Mouse (Mus musculus): Measurements from ENCODE around the gene Rgs1. TPM values are rescaled to one million over a fixed set of nuclear protein-coding genes. Genes with fewer than 3 reads are reported as not detected.

Gene Rgs1
- polyA plus RNA-seq, 1 experiment from 2014 or later = not detected

GRCm38 (mm10) chr1:144256556-144257331 lies 7.7 kb upstream of the Rgs1 start:
- Histone ChIP-seq H3K4me3 (replicated peaks; ENCODE audit: low read length) (no peak overlapping the region), H3K9ac (no peak overlapping the region), H3K27ac (no peak overlapping the region), H3K4me1 (replicated peaks; ENCODE audit: control insufficient read depth, insufficient read depth, low read length) (no peaks in the 10 kb centered on the region), H3K9me3 (ENCODE audit: control insufficient read depth, low read length) (no peaks in the 10 kb centered on the region), H3K4me2 (replicated peaks) (no peak overlapping the region), H3K27me3 (ENCODE audit: control insufficient read depth, insufficient read depth, low read length) (no peaks in the 10 kb centered on the region), H3K36me3 (replicated peaks; ENCODE audit: control insufficient read depth, insufficient read depth) (no peaks in the 10 kb centered on the region)
- 71% methylated on average over 2 of the region's 2 CpGs for WGBS
- DNase-seq (ENCODE audit: low spot score) = no peak
- no peak for ATAC-seq (ENCODE audit: low FRiP score)

DNA sequence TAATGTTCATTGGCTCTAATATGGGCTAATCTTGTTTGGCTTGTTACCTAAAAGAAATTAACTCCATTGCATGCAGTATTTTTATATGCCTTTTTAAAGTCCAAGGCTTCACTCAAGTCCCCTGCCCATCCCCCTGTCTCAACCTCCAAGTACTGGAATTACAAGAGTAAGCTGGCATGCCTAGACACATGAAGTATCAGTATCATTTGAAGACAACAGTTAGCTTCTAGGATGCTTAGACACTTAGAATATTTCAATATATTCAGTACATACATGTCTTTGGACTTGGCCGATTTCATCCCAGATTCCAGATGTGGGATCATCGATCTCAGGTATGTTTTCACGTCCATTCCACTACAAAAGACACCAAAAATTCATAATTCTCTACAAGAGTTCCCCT lies 836 bp downstream of the Rgs1 start:
- no peak for ATAC-seq (ENCODE audit: low FRiP score)
- Histone ChIP-seq H3K27me3 (ENCODE audit: control insufficient read depth, insufficient read depth, low read length) (no peaks in the 10 kb centered on the region), H3K27ac (no peak overlapping the region), H3K9me3 (ENCODE audit: control insufficient read depth, low read length) (no peaks in the 10 kb centered on the region), H3K4me1 (replicated peaks; ENCODE audit: control insufficient read depth, insufficient read depth, low read length) (no peaks in the 10 kb centered on the region), H3K9ac (no peak overlapping the region), H3K4me3 (replicated peaks; ENCODE audit: low read length) (no peak overlapping the region), H3K4me2 (replicated peaks) (no peak overlapping the region), H3K36me3 (replicated peaks; ENCODE audit: control insufficient read depth, insufficient read depth) (no peaks in the 10 kb centered on the region)
- no peak for DNase-seq (ENCODE audit: low spot score)
- 92% methylated on average over 3 of the region's 3 CpGs for WGBS

- Histone ChIP-seq H3K27me3 (ENCODE audit: control insufficient read depth, insufficient read depth, low read length) (no peaks in the 10 kb centered on the region), H3K4me3 (replicated peaks; ENCODE audit: low read length) (no peak overlapping the region), H3K27ac (no peak overlapping the region), H3K4me2 (replicated peaks) (no peak overlapping the region), H3K9ac (no peak overlapping the region), H3K36me3 (replicated peaks; ENCODE audit: control insufficient read depth, insufficient read depth) (no peaks in the 10 kb centered on the region), H3K9me3 (ENCODE audit: control insufficient read depth, low read length) (no peaks in the 10 kb centered on the region), H3K4me1 (replicated peaks; ENCODE audit: control insufficient read depth, insufficient read depth, low read length) (no peaks in the 10 kb centered on the region)
- ATAC-seq (ENCODE audit: low FRiP score) (no peak), DNase-seq (ENCODE audit: low spot score) (no peak)
- 94% methylated on average over 1 of the region's 1 CpGs for WGBS
Measured at GRCm38 (mm10) chr1:144247382-144247781, 1.7 kb downstream of the Rgs1 start.

DNA sequence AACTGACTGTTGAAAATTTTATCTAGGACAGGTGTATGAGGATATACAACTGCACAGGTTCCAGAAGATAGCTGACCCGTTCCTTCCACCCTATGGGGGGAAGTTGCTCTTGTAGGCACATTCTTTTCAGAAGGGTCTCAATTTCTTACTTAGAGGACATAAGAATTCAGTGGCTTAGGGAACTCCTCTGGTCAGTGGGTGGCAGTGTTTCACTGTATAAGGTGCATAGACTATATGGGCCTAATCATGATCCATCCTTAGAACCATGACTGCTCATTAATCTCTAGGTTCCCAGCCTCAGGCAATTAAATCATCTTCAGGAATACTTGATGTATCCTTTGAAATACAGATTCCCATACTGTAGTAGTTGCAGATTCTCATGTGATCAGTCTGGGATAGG lies 5.5 kb downstream of the Rgs1 start:
- ATAC-seq (ENCODE audit: low FRiP score) (no peak), DNase-seq (ENCODE audit: low spot score) (peak; percentile 56)
- H3K4me3 ChIP-seq (replicated peaks; ENCODE audit: low read length) = no peak overlapping the region
- H3K9me3 ChIP-seq (ENCODE audit: control insufficient read depth, low read length) = no peaks in the 10 kb centered on the region
- H3K4me1 ChIP-seq (replicated peaks; ENCODE audit: control insufficient read depth, insufficient read depth, low read length) = no peaks in the 10 kb centered on the region
- no peaks in the 10 kb centered on the region for H3K36me3 ChIP-seq (replicated peaks; ENCODE audit: control insufficient read depth, insufficient read depth)
- H3K4me2 ChIP-seq (replicated peaks) = no peak overlapping the region
- no peak overlapping the region for H3K9ac ChIP-seq
- 74% methylated on average over 1 of the region's 1 CpGs for WGBS
- no peaks in the 10 kb centered on the region for H3K27me3 ChIP-seq (ENCODE audit: control insufficient read depth, insufficient read depth, low read length)
- no peak overlapping the region for H3K27ac ChIP-seq

DNA sequence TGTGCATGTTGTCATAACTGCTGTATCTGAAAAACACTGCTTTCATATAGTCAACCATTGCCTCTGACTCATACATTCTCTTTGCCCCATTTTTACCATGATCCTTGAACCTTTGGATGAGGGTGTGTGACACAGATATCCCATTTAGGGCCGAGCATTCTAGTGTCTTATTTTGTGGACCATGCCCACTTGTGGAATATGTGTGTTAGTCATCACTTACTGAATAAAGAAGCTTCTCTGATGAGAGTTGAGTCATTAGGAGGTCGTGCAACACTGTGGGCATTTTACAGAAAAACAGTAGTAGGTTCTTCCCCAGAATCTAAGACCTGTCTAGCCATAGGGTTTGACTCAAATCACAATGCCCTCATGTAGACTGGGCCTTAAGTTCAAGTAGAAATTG lies 9.8 kb downstream of the Rgs1 start:
- 78% methylated on average over 2 of the region's 2 CpGs for WGBS
- no peaks in the 10 kb centered on the region for H3K27me3 ChIP-seq (ENCODE audit: control insufficient read depth, insufficient read depth, low read length)
- no peak overlapping the region for H3K4me3 ChIP-seq (replicated peaks; ENCODE audit: low read length)
- no peak overlapping the region for H3K4me2 ChIP-seq (replicated peaks)
- no peak for ATAC-seq (ENCODE audit: low FRiP score)
- H3K4me1 ChIP-seq (replicated peaks; ENCODE audit: control insufficient read depth, insufficient read depth, low read length) = no peaks in the 10 kb centered on the region
- no peak for DNase-seq (ENCODE audit: low spot score)
- no peaks in the 10 kb centered on the region for H3K9me3 ChIP-seq (ENCODE audit: control insufficient read depth, low read length)
- no peak overlapping the region for H3K27ac ChIP-seq
- H3K9ac ChIP-seq = no peak overlapping the region
- H3K36me3 ChIP-seq (replicated peaks; ENCODE audit: control insufficient read depth, insufficient read depth) = no peaks in the 10 kb centered on the region

DNA sequence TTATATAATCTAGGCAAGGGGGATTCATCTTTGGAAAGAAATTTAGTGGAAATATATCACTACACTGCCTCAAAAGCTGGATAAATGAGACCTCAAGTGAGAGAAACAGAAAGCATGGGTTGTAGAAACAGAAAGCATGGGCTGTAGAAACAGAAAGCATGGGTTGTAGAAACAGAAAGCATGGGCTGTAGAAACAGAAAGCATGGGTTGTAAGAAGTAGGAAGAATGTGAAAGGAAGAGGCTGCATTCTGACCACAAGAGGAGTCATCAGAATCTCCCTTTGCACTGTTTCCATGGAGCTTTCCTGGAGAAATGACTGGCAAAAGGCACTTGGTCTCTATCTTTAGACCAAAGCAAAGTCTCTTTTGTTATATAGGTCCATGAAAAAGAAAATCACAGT lies 33.8 kb downstream of the Rgs1 start:
- no peak overlapping the region for H3K9ac ChIP-seq
- no peak overlapping the region for H3K4me2 ChIP-seq (replicated peaks)
- no peaks in the 10 kb centered on the region for H3K27me3 ChIP-seq (ENCODE audit: control insufficient read depth, insufficient read depth, low read length)
- H3K4me3 ChIP-seq (replicated peaks; ENCODE audit: low read length) = no peak overlapping the region
- DNase-seq (ENCODE audit: low spot score) (no peak), ATAC-seq (ENCODE audit: low FRiP score) (no peak)
- H3K4me1 ChIP-seq (replicated peaks; ENCODE audit: control insufficient read depth, insufficient read depth, low read length) = no peaks in the 10 kb centered on the region
- no peaks in the 10 kb centered on the region for H3K9me3 ChIP-seq (ENCODE audit: control insufficient read depth, low read length)
- H3K27ac ChIP-seq = no peak overlapping the region
- no peaks in the 10 kb centered on the region for H3K36me3 ChIP-seq (replicated peaks; ENCODE audit: control insufficient read depth, insufficient read depth)

GRCm38 (mm10) chr1:144210912-144211311 lies 38.1 kb downstream of the Rgs1 start:
- no peak overlapping the region for H3K9ac ChIP-seq
- DNase-seq (ENCODE audit: low spot score) = no peak
- H3K27ac ChIP-seq = no peak overlapping the region
- WGBS = 47% methylated on average over 3 of the region's 3 CpGs
- H3K4me1 ChIP-seq (replicated peaks; ENCODE audit: control insufficient read depth, insufficient read depth, low read length) = no peaks in the 10 kb centered on the region
- no peaks in the 10 kb centered on the region for H3K27me3 ChIP-seq (ENCODE audit: control insufficient read depth, insufficient read depth, low read length)
- H3K4me2 ChIP-seq (replicated peaks) = no peak overlapping the region
- no peaks in the 10 kb centered on the region for H3K36me3 ChIP-seq (replicated peaks; ENCODE audit: control insufficient read depth, insufficient read depth)
- ATAC-seq (ENCODE audit: low FRiP score) = no peak
- H3K9me3 ChIP-seq (ENCODE audit: control insufficient read depth, low read length) = no peaks in the 10 kb centered on the region
- no peak overlapping the region for H3K4me3 ChIP-seq (replicated peaks; ENCODE audit: low read length)

GRCm38 (mm10) chr1:144206281-144207061 lies 42.6 kb downstream of the Rgs1 start:
- Histone ChIP-seq H3K4me1 (replicated peaks; ENCODE audit: control insufficient read depth, insufficient read depth, low read length) (no peaks in the 10 kb centered on the region), H3K9ac (no peak overlapping the region), H3K9me3 (ENCODE audit: control insufficient read depth, low read length) (no peaks in the 10 kb centered on the region), H3K27me3 (ENCODE audit: control insufficient read depth, insufficient read depth, low read length) (no peaks in the 10 kb centered on the region), H3K4me3 (replicated peaks; ENCODE audit: low read length) (no peak overlapping the region), H3K4me2 (replicated peaks) (no peak overlapping the region), H3K36me3 (replicated peaks; ENCODE audit: control insufficient read depth, insufficient read depth) (no peaks in the 10 kb centered on the region), H3K27ac (no peak overlapping the region)
- WGBS = 77% methylated on average over 7 of the region's 7 CpGs
- no peak for DNase-seq (ENCODE audit: low spot score)
- ATAC-seq (ENCODE audit: low FRiP score) = no peak

GRCm38 (mm10) chr1:144204766-144205165 lies 44.3 kb downstream of the Rgs1 start:
- ATAC-seq (ENCODE audit: low FRiP score) = no peak
- Histone ChIP-seq H3K36me3 (replicated peaks; ENCODE audit: control insufficient read depth, insufficient read depth) (no peaks in the 10 kb centered on the region), H3K4me3 (replicated peaks; ENCODE audit: low read length) (no peak overlapping the region), H3K4me1 (replicated peaks; ENCODE audit: control insufficient read depth, insufficient read depth, low read length) (no peaks in the 10 kb centered on the region), H3K9me3 (ENCODE audit: control insufficient read depth, low read length) (no peaks in the 10 kb centered on the region), H3K27me3 (ENCODE audit: control insufficient read depth, insufficient read depth, low read length) (no peaks in the 10 kb centered on the region), H3K27ac (no peak overlapping the region), H3K4me2 (replicated peaks) (no peak overlapping the region), H3K9ac (no peak overlapping the region)
- DNase-seq (ENCODE audit: low spot score) = no peak
- WGBS = 91% methylated on average over 2 of the region's 2 CpGs

Data from hindbrain, embryonic 14.5 days (tissue).